Mouse (Mus musculus): ENCODE results near the gene Commd2. TPM values are rescaled to one million over a fixed set of nuclear protein-coding genes. Genes with fewer than 3 reads are reported as not detected.
A peak's percentile ranks its signal among the peaks of the same experiment; 100 is the strongest.

Commd2 gene
- polyA plus RNA-seq (2015; fragmentation: Nextera tagmentation; extraction: Ambion mirVana) = 59.9 and 69.6 TPM in 2 replicates

- under 1% methylated on average over 42 of the region's 42 CpGs for WGBS
- ATAC-seq = peak; percentile 98
Measured at GRCm38 (mm10) chr3:57651231-57651864, at the start of gene Commd2. Gene Commd2 (minus strand): TSS chr3:57651715.

GRCm38 (mm10) chr3:57696779-57697178 is 45.3 kb upstream of the Commd2 start:
- 89% methylated on average over 9 of the region's 9 CpGs for WGBS
- H3K27me3 ChIP-seq (replicated peaks; ENCODE audit: control insufficient read depth, insufficient read depth, low read length) = no peaks in the 10 kb centered on the region
- no peak overlapping the region for H3K4me2 ChIP-seq (ENCODE audit: low read depth, low read length)
- no peak overlapping the region for H3K27ac ChIP-seq (ENCODE audit: low read length)
- H3K9ac ChIP-seq (ENCODE audit: low read depth, low read length) = no peak overlapping the region
- H3K4me3 ChIP-seq (ENCODE audit: low read length) = no peak overlapping the region
- ATAC-seq = no peak
- no peaks in the 10 kb centered on the region for H3K9me3 ChIP-seq (ENCODE audit: control insufficient read depth, low read length)
- H3K36me3 ChIP-seq (ENCODE audit: control insufficient read depth, insufficient read depth, low read length) = no peaks in the 10 kb centered on the region
- H3K4me1 ChIP-seq (ENCODE audit: control insufficient read depth, insufficient read depth, low read length) = no peaks in the 10 kb centered on the region

More at GRCm38 (mm10) chr3:57651231-57651864, at the start of gene Commd2:
- H3K36me3 ChIP-seq (ENCODE audit: control insufficient read depth, insufficient read depth, low read length) = no peaks in the 10 kb centered on the region
- peak within 1 kb of the TSS; percentile 79 for H3K27ac ChIP-seq (ENCODE audit: low read length)
- H3K9ac ChIP-seq (ENCODE audit: low read depth, low read length) = peak within 1 kb of the TSS; percentile 92
- H3K4me2 ChIP-seq (ENCODE audit: low read depth, low read length) = peak within 1 kb of the TSS; percentile 65
- H3K4me1 ChIP-seq (ENCODE audit: control insufficient read depth, insufficient read depth, low read length) = no peaks in the 10 kb centered on the region
- peak within 1 kb of the TSS; percentile 79 for H3K4me3 ChIP-seq (ENCODE audit: low read length)
- H3K9me3 ChIP-seq (ENCODE audit: control insufficient read depth, low read length) = no peaks in the 10 kb centered on the region
- no peaks in the 10 kb centered on the region for H3K27me3 ChIP-seq (replicated peaks; ENCODE audit: control insufficient read depth, insufficient read depth, low read length)

GRCm38 (mm10) chr3:57696249-57696648 is 44.7 kb upstream of the Commd2 start:
- Histone ChIP-seq H3K9ac (ENCODE audit: low read depth, low read length) (no peak overlapping the region), H3K4me2 (ENCODE audit: low read depth, low read length) (no peak overlapping the region), H3K9me3 (ENCODE audit: control insufficient read depth, low read length) (no peaks in the 10 kb centered on the region), H3K4me3 (ENCODE audit: low read length) (no peak overlapping the region), H3K27ac (ENCODE audit: low read length) (no peak overlapping the region), H3K27me3 (replicated peaks; ENCODE audit: control insufficient read depth, insufficient read depth, low read length) (no peaks in the 10 kb centered on the region), H3K36me3 (ENCODE audit: control insufficient read depth, insufficient read depth, low read length) (no peaks in the 10 kb centered on the region), H3K4me1 (ENCODE audit: control insufficient read depth, insufficient read depth, low read length) (no peaks in the 10 kb centered on the region)
- WGBS = 79% methylated on average over 4 of the region's 4 CpGs
- no peak for ATAC-seq

GRCm38 (mm10) chr3:57692719-57693118 is 41.2 kb upstream of the Commd2 start, which contains the start of gene Ankub1:
Gene Ankub1 (minus strand): TSS chr3:57692799.
- Histone ChIP-seq H3K36me3 (ENCODE audit: control insufficient read depth, insufficient read depth, low read length) (no peaks in the 10 kb centered on the region), H3K4me3 (ENCODE audit: low read length) (no peak within 1 kb of the TSS), H3K9ac (ENCODE audit: low read depth, low read length) (no peak within 1 kb of the TSS), H3K27me3 (replicated peaks; ENCODE audit: control insufficient read depth, insufficient read depth, low read length) (no peaks in the 10 kb centered on the region), H3K27ac (ENCODE audit: low read length) (no peak within 1 kb of the TSS), H3K4me1 (ENCODE audit: control insufficient read depth, insufficient read depth, low read length) (no peaks in the 10 kb centered on the region), H3K9me3 (ENCODE audit: control insufficient read depth, low read length) (no peaks in the 10 kb centered on the region), H3K4me2 (ENCODE audit: low read depth, low read length) (no peak within 1 kb of the TSS)
- 62% methylated on average over 2 of the region's 2 CpGs for WGBS
- ATAC-seq = no peak

GRCm38 (mm10) chr3:57691772-57692171 is 40.3 kb upstream of the Commd2 start:
- ATAC-seq = no peak
- H3K4me3 ChIP-seq (ENCODE audit: low read length) = no peak overlapping the region
- no peaks in the 10 kb centered on the region for H3K27me3 ChIP-seq (replicated peaks; ENCODE audit: control insufficient read depth, insufficient read depth, low read length)
- no peak overlapping the region for H3K4me2 ChIP-seq (ENCODE audit: low read depth, low read length)
- 81% methylated on average over 4 of the region's 4 CpGs for WGBS
- H3K9ac ChIP-seq (ENCODE audit: low read depth, low read length) = no peak overlapping the region
- no peaks in the 10 kb centered on the region for H3K4me1 ChIP-seq (ENCODE audit: control insufficient read depth, insufficient read depth, low read length)
- H3K9me3 ChIP-seq (ENCODE audit: control insufficient read depth, low read length) = no peaks in the 10 kb centered on the region
- no peaks in the 10 kb centered on the region for H3K36me3 ChIP-seq (ENCODE audit: control insufficient read depth, insufficient read depth, low read length)
- no peak overlapping the region for H3K27ac ChIP-seq (ENCODE audit: low read length)

- Histone ChIP-seq H3K9ac (ENCODE audit: low read depth, low read length) (no peak overlapping the region), H3K4me2 (ENCODE audit: low read depth, low read length) (no peak overlapping the region), H3K27ac (ENCODE audit: low read length) (no peak overlapping the region), H3K36me3 (ENCODE audit: control insufficient read depth, insufficient read depth, low read length) (no peaks in the 10 kb centered on the region), H3K27me3 (replicated peaks; ENCODE audit: control insufficient read depth, insufficient read depth, low read length) (no peaks in the 10 kb centered on the region), H3K4me3 (ENCODE audit: low read length) (no peak overlapping the region), H3K4me1 (ENCODE audit: control insufficient read depth, insufficient read depth, low read length) (no peaks in the 10 kb centered on the region), H3K9me3 (ENCODE audit: control insufficient read depth, low read length) (no peaks in the 10 kb centered on the region)
- no peak for ATAC-seq
Measured at GRCm38 (mm10) chr3:57677786-57678185, 26.3 kb upstream of the Commd2 start.

- H3K36me3 ChIP-seq (ENCODE audit: control insufficient read depth, insufficient read depth, low read length) = no peaks in the 10 kb centered on the region
- H3K27ac ChIP-seq (ENCODE audit: low read length) = no peak overlapping the region
- ATAC-seq = no peak
- no peaks in the 10 kb centered on the region for H3K9me3 ChIP-seq (ENCODE audit: control insufficient read depth, low read length)
- H3K4me3 ChIP-seq (ENCODE audit: low read length) = no peak overlapping the region
- WGBS = 81% methylated on average over 2 of the region's 2 CpGs
- no peak overlapping the region for H3K4me2 ChIP-seq (ENCODE audit: low read depth, low read length)
- no peak overlapping the region for H3K9ac ChIP-seq (ENCODE audit: low read depth, low read length)
- no peaks in the 10 kb centered on the region for H3K4me1 ChIP-seq (ENCODE audit: control insufficient read depth, insufficient read depth, low read length)
- no peaks in the 10 kb centered on the region for H3K27me3 ChIP-seq (replicated peaks; ENCODE audit: control insufficient read depth, insufficient read depth, low read length)
Measured at GRCm38 (mm10) chr3:57674075-57674474, 22.6 kb upstream of the Commd2 start.

GRCm38 (mm10) chr3:57673586-57673985 is 22.1 kb upstream of the Commd2 start:
- no peaks in the 10 kb centered on the region for H3K9me3 ChIP-seq (ENCODE audit: control insufficient read depth, low read length)
- no peak overlapping the region for H3K4me2 ChIP-seq (ENCODE audit: low read depth, low read length)
- H3K4me1 ChIP-seq (ENCODE audit: control insufficient read depth, insufficient read depth, low read length) = no peaks in the 10 kb centered on the region
- no peak overlapping the region for H3K9ac ChIP-seq (ENCODE audit: low read depth, low read length)
- H3K27me3 ChIP-seq (replicated peaks; ENCODE audit: control insufficient read depth, insufficient read depth, low read length) = no peaks in the 10 kb centered on the region
- H3K4me3 ChIP-seq (ENCODE audit: low read length) = no peak overlapping the region
- WGBS = 89% methylated on average over 4 of the region's 4 CpGs
- ATAC-seq = no peak
- no peak overlapping the region for H3K27ac ChIP-seq (ENCODE audit: low read length)
- H3K36me3 ChIP-seq (ENCODE audit: control insufficient read depth, insufficient read depth, low read length) = no peaks in the 10 kb centered on the region

GRCm38 (mm10) chr3:57667054-57667723 is 15.7 kb upstream of the Commd2 start:
- 21% methylated on average over 14 of the region's 14 CpGs for WGBS
- Histone ChIP-seq H3K4me3 (ENCODE audit: low read length) (peak overlapping the region; percentile 32; the same call in 1 of the 2 replicates), H3K9ac (ENCODE audit: low read depth, low read length) (no peak overlapping the region), H3K27ac (ENCODE audit: low read length) (no peak overlapping the region), H3K9me3 (ENCODE audit: control insufficient read depth, low read length) (no peaks in the 10 kb centered on the region), H3K4me1 (ENCODE audit: control insufficient read depth, insufficient read depth, low read length) (no peaks in the 10 kb centered on the region), H3K36me3 (ENCODE audit: control insufficient read depth, insufficient read depth, low read length) (no peaks in the 10 kb centered on the region), H3K4me2 (ENCODE audit: low read depth, low read length) (peak overlapping the region; percentile 52), H3K27me3 (replicated peaks; ENCODE audit: control insufficient read depth, insufficient read depth, low read length) (no peaks in the 10 kb centered on the region)
- peak; percentile 71 for ATAC-seq

All from intestine, embryonic 16.5 days (tissue).